Mouse (Mus musculus): ENCODE data around the gene Tcf25.

- TF ChIP-seq CTCF (IDR thresholded peaks at IDR 0.05; ENCODE audit: borderline replicate concordance, insufficient read depth, low read depth, low read length) (no peak), POLR2A (IDR thresholded peaks at IDR 0.05; ENCODE audit: borderline replicate concordance, insufficient read depth, low read length) (no peak)
Measured at GRCm38 (mm10) chr8:123331301-123331700, 42.3 kb upstream of the Tcf25 start.

All from cerebellum, adult 2 months (tissue).